Mouse (Mus musculus) embryonic fibroblast, embryonic 13.5 days (primary cell): Measurements from ENCODE around the gene Prrg4. TPM values are rescaled to one million over a fixed set of nuclear protein-coding genes. Genes with fewer than 3 reads are reported as not detected.
A peak's percentile ranks its signal among the peaks of the same experiment; 100 is the strongest.
"Not testable (repeated sequence)": the region's sequence is repeated elsewhere in the genome, so short reads cannot be mapped to it uniquely, and the experiment has no call there.

Experiments used
- H3K27ac ChIP-seq: 2 replicates; pipeline ENCODE4 v1.5.1; 2012; ENCODE audit warnings: low read length, control low read depth, inconsistent platforms; ENCODE audit not compliant: insufficient read depth
- H3K4me1 ChIP-seq: 2 replicates; pipeline ENCODE4 v1.6.1; 2011; ENCODE audit warnings: low read length; ENCODE audit not compliant: control insufficient read depth, insufficient read depth
- H3K4me3 ChIP-seq: 2 replicates; pipeline ENCODE4 v1.5.1; 2011; ENCODE audit warnings: mild to moderate bottlenecking, control low read depth, low read length; ENCODE audit not compliant: insufficient read depth
- CTCF ChIP-seq: IDR thresholded peaks from 2 replicates; pipeline ENCODE4 v1.5.1; 2011; ENCODE audit warnings: mild to moderate bottlenecking, control low read depth, low read length, moderate library complexity, borderline replicate concordance; ENCODE audit not compliant: insufficient read depth
- POLR2A ChIP-seq: IDR thresholded peaks from 2 replicates; pipeline ENCODE4 v1.6.1; 2011; ENCODE audit warnings: low read depth, mild to moderate bottlenecking, control low read depth, low read length, moderate library complexity
- polyA plus RNA-seq: library from polyadenylated mRNA; stranded (reverse); fragments of >200 nt; gene quantifications from 2 replicates; pipeline ENCODE4 v1.2.4, GENCODE M21; 2011; ENCODE audit warnings: low read depth; ENCODE audit not compliant: missing spikeins, insufficient read length

Gene Prrg4
- 10.2 and 18.5 TPM in 2 replicates for polyA plus RNA-seq

DNA sequence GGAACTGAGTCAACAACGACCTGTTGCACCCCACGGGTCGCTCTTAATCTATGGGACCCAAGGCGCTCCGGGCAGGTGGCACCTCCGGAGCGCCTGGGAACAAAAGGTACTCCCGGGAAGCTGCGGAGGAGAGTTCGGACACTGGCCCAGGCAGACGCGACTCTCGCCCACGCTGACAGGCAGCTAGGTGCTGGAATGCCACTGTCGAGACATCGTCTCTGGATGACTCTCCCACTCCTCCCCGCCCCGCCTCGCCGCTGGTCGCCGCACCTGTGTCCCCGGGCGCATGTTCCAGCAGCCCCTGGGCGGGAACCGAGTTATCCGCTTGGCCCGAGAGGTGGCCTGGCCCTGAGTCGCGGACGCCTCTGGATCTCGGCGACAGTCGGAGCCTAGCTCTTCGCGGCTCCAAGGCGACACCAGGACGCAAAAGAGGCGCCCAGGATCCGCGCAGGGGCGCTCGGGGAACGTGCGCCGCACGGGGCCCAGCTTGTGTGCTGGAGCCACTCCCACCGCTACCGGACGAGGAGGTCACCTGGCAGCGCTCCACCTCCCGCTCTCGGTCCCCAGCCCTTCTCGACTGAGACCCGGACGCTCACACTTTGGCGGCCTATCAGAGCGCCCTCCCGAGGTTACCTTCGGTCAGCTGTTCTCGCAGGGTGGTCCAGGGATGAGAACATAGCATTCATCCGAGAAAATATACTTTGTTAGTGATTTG lies at the start of gene Prrg4:
Prrg4 (minus strand) TSS at position 601 of the 715 bp plus-strand sequence.
- no peak for TF ChIP-seq CTCF
- TF ChIP-seq POLR2A = no peak
- Histone ChIP-seq H3K27ac (peak within 1 kb of the TSS; percentile 59), H3K4me3 (peak within 1 kb of the TSS; percentile 61), H3K4me1 (peaks cover 6% of the 10 kb centered on the region; the same call in 1 of the 2 replicates)

DNA sequence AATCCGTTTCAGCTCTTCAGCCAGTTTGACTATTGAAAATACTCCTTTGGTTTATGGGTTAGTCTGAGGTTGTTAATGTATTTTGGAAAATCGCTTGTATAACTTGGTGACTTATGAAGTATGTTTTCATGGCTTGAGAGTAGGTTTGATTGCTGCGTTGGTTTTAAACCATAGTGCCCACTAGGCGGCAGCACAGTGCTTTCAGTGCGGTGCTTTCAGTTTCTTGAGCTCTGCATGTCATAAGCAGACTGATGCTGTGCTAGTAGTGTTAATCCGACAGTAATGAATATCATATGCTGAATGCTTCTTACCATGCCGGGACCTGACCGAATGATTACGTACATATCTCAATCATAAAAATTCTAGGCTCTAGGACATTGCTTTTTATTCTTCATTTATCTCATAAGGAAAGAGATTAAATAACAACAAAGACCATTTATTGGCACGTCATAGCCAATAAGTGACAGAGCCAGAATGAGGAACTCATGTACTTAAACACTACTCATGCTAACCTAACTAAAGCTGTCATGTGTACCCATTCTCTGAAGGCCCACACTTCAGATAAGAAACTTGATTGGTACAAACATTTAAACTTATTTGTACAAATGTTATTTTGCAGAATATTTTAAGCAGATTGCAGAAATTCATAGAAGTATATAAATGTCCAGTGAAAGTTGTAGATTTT lies 38.3 kb upstream of the Prrg4 start:
- H3K4me3 ChIP-seq = no peak overlapping the region
- H3K27ac ChIP-seq = no peak overlapping the region
- TF ChIP-seq POLR2A = no peak
- peak; percentile 69 for TF ChIP-seq CTCF
- H3K4me1 ChIP-seq = no peaks in the 10 kb centered on the region

DNA sequence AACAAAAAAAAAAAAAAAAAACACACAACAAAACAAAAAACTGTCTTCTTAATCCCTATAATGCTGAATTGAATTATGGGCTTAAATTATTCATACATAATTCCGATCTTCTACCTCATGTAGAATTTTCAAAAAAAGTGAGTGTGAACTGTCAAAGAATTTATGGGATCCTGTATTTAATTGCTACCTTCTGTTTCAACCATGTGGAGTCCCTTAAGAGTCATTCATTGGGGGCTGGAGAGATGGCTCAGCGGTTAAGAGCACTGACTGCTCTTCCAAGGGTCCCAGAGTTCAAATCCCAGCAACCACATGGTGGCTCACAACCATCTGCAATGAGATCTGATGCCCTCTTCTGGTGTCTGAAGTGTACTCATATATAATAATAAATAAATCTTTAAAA lies 37.7 kb upstream of the Prrg4 start:
- H3K4me3 ChIP-seq, H3K4me1 ChIP-seq, H3K27ac ChIP-seq: not testable (repeated sequence)

DNA sequence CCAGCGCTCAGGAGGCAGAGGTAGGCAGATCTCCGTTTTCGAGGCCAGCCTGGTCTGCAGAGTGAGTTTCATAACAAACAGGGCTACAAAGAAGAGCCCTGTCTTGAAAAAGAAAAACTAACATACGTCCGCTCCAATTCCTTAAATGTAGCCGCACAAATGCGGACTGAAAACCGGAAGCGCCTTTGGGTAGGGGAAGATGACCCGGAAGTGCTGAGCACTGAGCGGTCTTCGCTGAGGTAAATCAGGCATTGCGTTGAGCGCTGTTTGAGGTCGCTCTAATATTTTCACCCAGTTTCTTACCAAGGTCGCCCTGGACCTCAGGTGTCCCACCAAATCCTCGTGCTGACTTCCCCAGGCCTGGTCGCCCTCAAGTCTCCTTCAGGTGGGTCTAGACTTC lies 36.4 kb upstream of the Prrg4 start:
- H3K4me1 ChIP-seq = no peaks in the 10 kb centered on the region
- H3K4me3 ChIP-seq = no peak overlapping the region
- H3K27ac ChIP-seq = no peak overlapping the region
- TF ChIP-seq POLR2A (no peak), CTCF (no peak)

GRCm38 (mm10) chr2:104878794-104879193 lies 29.1 kb upstream of the Prrg4 start:
- TF ChIP-seq POLR2A (no peak), CTCF (no peak)
- Histone ChIP-seq H3K4me1 (no peaks in the 10 kb centered on the region), H3K27ac (no peak overlapping the region), H3K4me3 (no peak overlapping the region)

DNA sequence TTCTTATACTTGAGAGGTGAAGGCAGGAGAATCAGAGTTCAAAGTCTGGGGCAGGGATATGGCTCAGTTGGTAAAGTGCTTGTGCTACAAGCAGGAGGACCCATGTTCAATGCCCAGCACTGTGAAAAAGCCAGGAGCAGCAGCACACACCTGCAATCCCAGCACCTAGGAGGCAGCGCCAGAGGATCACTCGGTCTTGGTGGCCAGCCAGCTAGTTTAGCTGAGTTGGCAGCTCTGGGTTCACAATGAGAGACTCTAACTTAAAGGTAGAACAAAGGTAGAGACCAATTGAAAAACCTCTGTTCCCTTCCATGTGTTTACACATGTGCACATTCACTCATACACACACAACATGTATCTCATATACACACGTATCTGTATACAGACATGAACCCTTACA lies 19.4 kb upstream of the Prrg4 start:
- Histone ChIP-seq H3K27ac (no peak overlapping the region), H3K4me1 (no peaks in the 10 kb centered on the region), H3K4me3 (no peak overlapping the region)
- TF ChIP-seq POLR2A (no peak), CTCF (no peak)

DNA sequence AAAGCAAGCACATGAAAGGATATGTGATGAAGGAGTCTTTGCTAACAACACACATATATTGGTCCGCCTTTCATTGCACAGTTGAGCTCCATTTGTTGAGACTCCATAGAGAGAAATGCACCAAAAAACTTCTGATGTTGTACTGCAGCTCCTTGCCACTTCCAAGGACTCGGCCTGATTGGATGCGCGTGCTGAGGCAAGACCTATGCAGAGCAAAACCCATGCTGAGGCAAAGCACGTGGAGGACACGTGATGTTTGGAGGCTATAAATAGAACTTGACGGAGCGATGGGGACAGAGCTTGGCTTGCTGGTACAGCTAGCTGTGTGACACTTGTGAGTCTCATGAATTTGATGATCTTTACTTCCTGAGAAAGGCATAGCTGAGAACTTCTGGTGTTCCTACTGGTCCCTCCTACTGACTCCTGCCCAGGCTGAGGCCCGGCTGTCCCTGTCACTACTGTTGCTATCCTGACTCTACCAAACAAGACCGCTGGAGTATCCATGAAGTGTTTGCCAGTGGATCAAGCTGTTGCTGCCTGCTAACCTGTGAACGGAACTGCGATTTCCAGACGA lies 17.7 kb upstream of the Prrg4 start, which contains the start of gene Ccdc73:
Ccdc73 (plus strand) TSS at position 524 of the 574 bp plus-strand sequence.
- no peaks in the 10 kb centered on the region for H3K4me1 ChIP-seq
- no peak for TF ChIP-seq CTCF
- no peak for TF ChIP-seq POLR2A
- H3K27ac ChIP-seq = no peak within 1 kb of the TSS
- H3K4me3 ChIP-seq = no peak within 1 kb of the TSS

- no peaks in the 10 kb centered on the region for H3K4me1 ChIP-seq
- no peak overlapping the region for H3K27ac ChIP-seq
- no peak overlapping the region for H3K4me3 ChIP-seq
- no peak for TF ChIP-seq POLR2A
Observed at GRCm38 (mm10) chr2:104864176-104864860, 14.6 kb upstream of the Prrg4 start.

DNA sequence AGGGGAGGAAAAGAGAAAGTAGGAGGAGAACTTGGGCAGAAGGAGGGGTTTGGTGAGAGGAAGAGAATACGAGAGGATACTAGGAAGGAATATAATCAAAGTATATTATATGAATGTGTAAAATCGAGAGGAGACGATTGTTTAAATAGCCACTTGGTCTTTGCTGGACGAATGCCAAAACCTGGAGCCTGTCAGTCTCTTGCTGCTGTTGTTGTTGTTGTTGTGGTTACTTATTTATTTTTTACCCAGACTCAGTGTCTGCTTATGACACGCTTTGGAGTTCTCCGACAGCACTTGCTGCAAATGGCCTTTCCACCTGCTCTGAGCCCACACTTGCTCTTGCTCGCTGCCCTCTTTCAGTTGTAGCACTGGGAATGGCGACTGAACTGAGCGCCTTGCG lies 10.8 kb upstream of the Prrg4 start:
- TF ChIP-seq POLR2A = no peak
- TF ChIP-seq CTCF = no peak
- no peaks in the 10 kb centered on the region; the same call in 1 of the 2 replicates for H3K4me1 ChIP-seq
- H3K27ac ChIP-seq = no peak overlapping the region
- H3K4me3 ChIP-seq = no peak overlapping the region

DNA sequence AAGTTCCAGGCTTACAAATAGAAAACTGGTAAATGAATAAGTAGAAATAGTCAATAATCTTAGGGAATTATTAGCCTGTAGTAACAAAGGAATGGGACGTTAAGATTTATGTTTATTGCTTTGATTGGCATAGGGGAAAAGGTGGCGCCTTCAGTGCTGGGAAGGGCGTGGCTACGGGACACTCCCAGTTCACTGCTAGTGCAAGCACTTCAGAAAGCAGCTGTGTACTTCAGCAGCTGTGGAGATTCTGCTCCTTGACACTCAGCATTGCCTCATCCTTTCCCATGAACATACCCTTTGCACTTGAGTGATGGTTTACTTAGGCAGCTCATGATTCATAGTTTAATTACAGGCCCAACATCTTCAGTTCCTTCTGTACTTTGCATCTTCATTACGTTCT lies 9.4 kb upstream of the Prrg4 start:
- TF ChIP-seq CTCF (no peak), POLR2A (no peak)
- H3K4me1 ChIP-seq = no peaks in the 10 kb centered on the region; the same call in 1 of the 2 replicates
- no peak overlapping the region for H3K4me3 ChIP-seq
- H3K27ac ChIP-seq = no peak overlapping the region

DNA sequence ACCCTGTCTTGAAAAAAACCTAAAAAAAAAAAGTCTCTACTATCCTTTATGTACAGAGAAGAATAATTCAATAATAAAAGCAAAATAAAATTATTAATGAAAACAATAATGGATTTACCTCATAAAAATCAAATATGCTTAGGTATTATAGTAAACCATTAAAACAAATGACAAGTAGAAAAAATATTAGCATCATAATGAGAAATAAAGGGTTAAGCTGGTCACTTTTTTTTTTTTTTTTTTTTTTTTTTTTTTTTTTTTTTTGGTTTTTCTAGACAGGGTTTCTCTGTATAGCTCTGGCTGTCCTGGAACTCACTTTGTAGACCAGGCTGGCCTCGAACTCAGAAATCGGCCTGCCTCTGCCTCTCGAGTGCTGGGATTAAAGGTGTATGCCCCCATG lies 8.4 kb upstream of the Prrg4 start:
- not testable (repeated sequence) for H3K4me1 ChIP-seq, H3K4me3 ChIP-seq, H3K27ac ChIP-seq
